Mouse (Mus musculus): ENCODE data around the gene Ntn3.

The Ntn3 gene

GRCm38 (mm10) chr17:24211631-24212440, 2.5 kb upstream of the Ntn3 start:
- DNase-seq (ENCODE audit: low spot score in 2 of 2), result peak; percentile 42 to 48

- DNase-seq (ENCODE audit: low spot score in 2 of 2), result no peak
These were observed 1.3 kb upstream of the Ntn3 start for GRCm38 (mm10) chr17:24210591-24210990.

GRCm38 (mm10) chr17:24209916-24210240, 547 bp upstream of the Ntn3 start:
- no peak for DNase-seq (ENCODE audit: low spot score in 2 of 2)

- no peak for DNase-seq (ENCODE audit: low spot score in 2 of 2)
These were observed 689 bp downstream of the Ntn3 start for GRCm38 (mm10) chr17:24208641-24209042.

GRCm38 (mm10) chr17:24207768-24208640, 1.3 kb downstream of the Ntn3 start:
- no peak for DNase-seq (ENCODE audit: low spot score in 2 of 2)

- DNase-seq (ENCODE audit: low spot score in 2 of 2), result peak in 1 of 2 experiments; percentile 30
These were observed 2.6 kb downstream of the Ntn3 start for GRCm38 (mm10) chr17:24206451-24207351.

GRCm38 (mm10) chr17:24205908-24206361, 3.4 kb downstream of the Ntn3 start:
- DNase-seq (ENCODE audit: low spot score in 2 of 2), result peak in 1 of 2 experiments; percentile 16

GRCm38 (mm10) chr17:24205284-24205888, 3.9 kb downstream of the Ntn3 start, which contains the start of gene Tbc1d24:
Gene Tbc1d24 (minus strand): TSS chr17:24205562.
- peak; percentile 92 for DNase-seq (ENCODE audit: low spot score in 2 of 2)

- peak in 1 of 2 experiments; percentile 11 for DNase-seq (ENCODE audit: low spot score in 2 of 2)
These were observed 4.5 kb downstream of the Ntn3 start for GRCm38 (mm10) chr17:24204846-24205245.

- DNase-seq (ENCODE audit: low spot score in 2 of 2), result no peak
These were observed 5.5 kb downstream of the Ntn3 start for GRCm38 (mm10) chr17:24203611-24204534.

- no peak for DNase-seq (ENCODE audit: low spot score in 2 of 2)
These were observed 6.3 kb downstream of the Ntn3 start for GRCm38 (mm10) chr17:24203068-24203467.

- DNase-seq (ENCODE audit: low spot score in 2 of 2), result no peak
These were observed 8.2 kb downstream of the Ntn3 start for GRCm38 (mm10) chr17:24201092-24201491.

GRCm38 (mm10) chr17:24199741-24200140, 9.6 kb downstream of the Ntn3 start:
- DNase-seq (ENCODE audit: low spot score in 2 of 2), result peak in 1 of 2 experiments; percentile 29

GRCm38 (mm10) chr17:24199252-24199651, 10.1 kb downstream of the Ntn3 start:
- no peak for DNase-seq (ENCODE audit: low spot score in 2 of 2)

GRCm38 (mm10) chr17:24197032-24197824, 12.1 kb downstream of the Ntn3 start:
- DNase-seq (ENCODE audit: low spot score in 2 of 2), result no peak

- no peak for DNase-seq (ENCODE audit: low spot score in 2 of 2)
These were observed 14.0 kb downstream of the Ntn3 start for GRCm38 (mm10) chr17:24195349-24195748.

- no peak for DNase-seq (ENCODE audit: low spot score in 2 of 2)
These were observed 15.6 kb downstream of the Ntn3 start for GRCm38 (mm10) chr17:24193769-24194168.

GRCm38 (mm10) chr17:24193268-24193667, 16.1 kb downstream of the Ntn3 start:
- no peak for DNase-seq (ENCODE audit: low spot score in 2 of 2)

- DNase-seq (ENCODE audit: low spot score in 2 of 2), result no peak
These were observed 16.5 kb downstream of the Ntn3 start for GRCm38 (mm10) chr17:24192848-24193247.
